Mouse (Mus musculus) kidney, embryonic 16.5 days (tissue): ENCODE results near the gene Mup6. TPM values are rescaled to one million over a fixed set of nuclear protein-coding genes. Genes with fewer than 3 reads are reported as not detected.
"Not testable (repeated sequence)": the region's sequence is repeated elsewhere in the genome, so short reads cannot be mapped to it uniquely, and the experiment has no call there.

Experiments
- ATAC-seq: fragments of 200-750 bp; cut with Nextera tagmentation; 2 replicates; pipeline ENCODE4 v1.8.0; 2017; ENCODE audit warnings: moderate TSS enrichment; ENCODE audit not compliant: low FRiP score, low TSS enrichment
- H3K27ac ChIP-seq: fragments of 300-500 bp; sonication (generic); 2 replicates; pipeline ENCODE4 v1.5.1; 2014; ENCODE audit warnings: low read length
- H3K27me3 ChIP-seq: fragments of 300-500 bp; sonication (generic); 2 replicates; pipeline ENCODE4 v1.6.1; 2014; ENCODE audit warnings: low read length, control low read depth, mixed read lengths; ENCODE audit not compliant: insufficient read depth
- H3K36me3 ChIP-seq: fragments of 300-500 bp; sonication (generic); 2 replicates; pipeline ENCODE4 v1.6.1; 2014; ENCODE audit warnings: low read length, control low read depth, mixed read lengths; ENCODE audit not compliant: insufficient read depth
- H3K4me1 ChIP-seq: fragments of 300-500 bp; sonication (generic); 2 replicates; pipeline ENCODE4 v1.6.1; 2014; ENCODE audit warnings: low read length, control low read depth, mixed read lengths; ENCODE audit not compliant: insufficient read depth
- H3K4me2 ChIP-seq: fragments of 300-500 bp; sonication (generic); replicated peaks from 2 replicates; pipeline ENCODE4 v1.6.1; 2014; ENCODE audit warnings: low read depth, low read length
- H3K4me3 ChIP-seq: fragments of 300-500 bp; sonication (generic); 2 replicates; pipeline ENCODE4 v1.5.1; 2014; ENCODE audit warnings: mild to moderate bottlenecking, low read length
- H3K9ac ChIP-seq: fragments of 300-500 bp; sonication (generic); replicated peaks from 2 replicates; pipeline ENCODE4 v1.6.1; 2014; ENCODE audit warnings: low read length
- H3K9me3 ChIP-seq: fragments of 300-500 bp; sonication (generic); 2 replicates; pipeline ENCODE4 v1.6.1; 2016; ENCODE audit warnings: low read length, control low read depth
- WGBS: fragments of 180-500 bp; shearing (Covaris S2); extraction: QIAGEN DNeasy Blood & Tissue Kit; methylation state at CpG from one replicate; pipeline ENCODE4 v1.1.7; 2014; 5-methylcytosine and 5-hydroxymethylcytosine counted together
- polyA plus RNA-seq: library from polyadenylated mRNA; unstranded; fragments of >200 nt; fragmentation: Nextera tagmentation; extraction: Ambion mirVana; gene quantifications from 2 replicates; pipeline ENCODE4 v1.2.1, GENCODE M21; 2015

The Mup6 gene
- polyA plus RNA-seq, 1 experiment from 2014 or later, result not detected

DNA sequence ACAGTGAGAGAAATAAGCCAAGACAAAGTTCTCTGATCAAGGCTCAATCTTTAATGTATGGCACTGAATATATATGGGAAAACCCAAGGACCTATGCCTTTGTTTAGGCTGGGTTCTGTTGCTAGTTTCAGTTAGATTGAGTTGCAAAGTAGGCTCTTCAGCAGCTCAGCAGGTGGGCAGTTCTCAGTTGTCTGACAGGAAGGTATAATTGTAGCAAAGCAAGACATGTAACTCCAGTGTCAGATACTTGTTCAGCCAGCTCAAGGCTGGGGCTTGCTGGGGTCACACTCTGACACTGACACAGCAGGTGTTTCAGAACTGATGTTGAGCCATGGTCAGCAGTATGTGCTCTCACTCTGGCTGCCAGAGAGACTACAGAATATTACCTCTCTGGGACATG is 33.8 kb downstream of the Mup6 start:
- not testable (repeated sequence) for H3K27me3 ChIP-seq, H3K27ac ChIP-seq, H3K9me3 ChIP-seq, H3K4me2 ChIP-seq, H3K4me1 ChIP-seq, ATAC-seq, H3K4me3 ChIP-seq, H3K9ac ChIP-seq, H3K36me3 ChIP-seq

DNA sequence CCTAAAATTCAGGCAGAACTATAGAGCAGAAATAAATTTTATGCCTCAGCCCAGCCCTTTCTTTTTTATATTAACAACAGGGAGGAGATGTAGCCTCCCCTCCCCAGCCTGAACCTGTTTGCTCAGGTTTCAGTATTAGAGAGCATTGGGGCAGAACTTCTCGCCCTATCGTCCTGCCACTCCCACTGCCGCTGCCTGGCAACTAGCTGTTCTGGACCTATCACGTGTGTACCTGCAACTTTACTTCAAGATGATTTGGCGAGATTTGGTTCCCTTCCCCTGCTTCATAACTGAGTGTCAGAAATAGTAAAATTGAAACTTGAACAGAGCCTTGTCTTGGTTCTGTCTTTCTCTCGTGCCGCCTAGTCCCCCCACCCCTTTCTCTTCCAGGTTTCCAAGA is 56.0 kb downstream of the Mup6 start:
- H3K9me3 ChIP-seq, H3K36me3 ChIP-seq, H3K4me3 ChIP-seq, H3K4me1 ChIP-seq, H3K4me2 ChIP-seq, H3K27ac ChIP-seq, H3K27me3 ChIP-seq, ATAC-seq, H3K9ac ChIP-seq: not testable (repeated sequence)
- 64% methylated on average over 7 of the region's 7 CpGs for WGBS

- not testable (repeated sequence) for H3K36me3 ChIP-seq, H3K9me3 ChIP-seq, H3K4me3 ChIP-seq, H3K27me3 ChIP-seq, H3K4me2 ChIP-seq, H3K9ac ChIP-seq, H3K4me1 ChIP-seq, H3K27ac ChIP-seq
- WGBS, result 44% methylated on average over 12 of the region's 13 CpGs
- ATAC-seq, result peak; percentile 85; the same call in 1 of the 2 replicates
Measured at GRCm38 (mm10) chr4:60029334-60030111, 65.4 kb downstream of the Mup6 start.

Other genes with a start within 250 kb of the Mup6 start
- gene Inip, start 162.7 kb upstream of the Mup6 start, polyA plus RNA-seq, result 57.1 and 60.3 TPM in 2 replicates
- gene Snx30, start 158.5 kb upstream of the Mup6 start, polyA plus RNA-seq, result 6.6 and 7.3 TPM in 2 replicates
- gene Slc46a2, start 49.2 kb upstream of the Mup6 start, polyA plus RNA-seq, result 0.06 TPM in 1 of 2 replicates, not detected in the other
- not detected in 2 replicates for gene Mup4, start 3.6 kb upstream of the Mup6 start, polyA plus RNA-seq
- gene Mup7, start 106.2 kb downstream of the Mup6 start, polyA plus RNA-seq, result not detected in 2 replicates
- gene Mup2, start 190.0 kb downstream of the Mup6 start, polyA plus RNA-seq, result not detected in 2 replicates